In the genomic region with DNA sequence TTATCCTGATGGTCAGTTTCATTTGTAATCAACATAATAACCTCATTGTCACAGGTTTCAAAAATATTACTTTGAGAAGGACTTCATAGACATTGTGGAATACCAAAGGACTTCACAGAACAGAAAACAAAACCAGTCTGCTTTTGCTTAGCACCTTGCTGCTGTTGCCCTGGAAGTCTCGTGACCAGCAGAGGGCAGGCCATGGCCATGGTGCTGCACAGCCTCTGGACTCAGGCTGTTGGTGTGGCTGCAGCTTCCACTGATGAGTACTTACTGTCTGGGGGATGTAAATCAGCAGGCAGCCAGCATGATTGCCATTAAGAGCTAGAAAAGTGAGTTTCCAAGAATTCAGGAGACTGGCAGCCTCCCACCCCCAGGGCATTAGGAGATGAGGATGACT, we compare ENCODE assay signal across 9 mouse cellular contexts. TPM values are rescaled to one million over a fixed set of nuclear protein-coding genes. Genes with fewer than 3 reads are reported as not detected.
DNase-seq lines count a peak whose midpoint lies in the region; ATAC-seq and TF ChIP-seq lines count a peak whose summit lies in the region.
"Had no signal": no experiment of that assay in that cellular context is flagged by ENCODE, and none has a peak within 500 bp of the region (broad histone marks: within the 10 kb centered on the region; RNA-seq: fewer than 3 reads in every experiment).

No protein-coding gene starts in this region.

- peaks cover 3% of the 10 kb centered on the region; the same call in 1 of the 2 replicates for H3K4me1 ChIP-seq in heart, embryonic 11.5 days (ENCODE audit: control insufficient read depth, insufficient read depth, low read length)
- peaks cover 22% of the 10 kb centered on the region for H3K4me1 ChIP-seq in G1E (ENCODE audit: insufficient read depth, low read depth, low read length)
- H3K4me1 ChIP-seq in heart, postnatal 0 days (ENCODE audit: control insufficient read depth, insufficient read depth), result no peaks in the 10 kb centered on the region

- 59% methylated on average over 1 of the region's 1 CpGs for WGBS in heart, embryonic 11.5 days (ENCODE audit: insufficient replicate concordance)
- 50% methylated on average over 1 of the region's 1 CpGs for WGBS in heart, postnatal 0 days

- no peaks in the 10 kb centered on the region for H3K9me3 ChIP-seq in heart, embryonic 11.5 days (replicated peaks; ENCODE audit: control insufficient read depth, low read length)
- H3K9me3 ChIP-seq in G1E (replicated peaks), result no peaks in the 10 kb centered on the region
- H3K9me3 ChIP-seq in heart, postnatal 0 days (replicated peaks; ENCODE audit: control insufficient read depth, low read length), result no peaks in the 10 kb centered on the region
- H3K9me3 ChIP-seq: heart, embryonic 13.5 days had no signal

- ATAC-seq in heart, embryonic 11.5 days (replicated peaks; ENCODE audit: insufficient number of reproducible peaks, low FRiP score, low TSS enrichment), result no peak
- no peak for ATAC-seq in G1E (ENCODE audit: extremely low read depth, insufficient number of reproducible peaks, low FRiP score, poor library complexity, severe bottlenecking)
- ATAC-seq in heart, postnatal 0 days (ENCODE audit: insufficient read depth, low read depth), result 0 out of 2 replicates have a peak, but pooled peaks have one; percentile 50

- TF ChIP-seq EP300 in heart, postnatal 0 days (IDR thresholded peaks at IDR 0.05; ENCODE audit: low read depth), result no peak

- no peaks in the 10 kb centered on the region for H3K36me3 ChIP-seq in heart, embryonic 11.5 days (ENCODE audit: control insufficient read depth, insufficient read depth, low read length)
- peaks cover 28% of the 10 kb centered on the region for H3K36me3 ChIP-seq in G1E (replicated peaks)
- H3K36me3 ChIP-seq in heart, postnatal 0 days (replicated peaks; ENCODE audit: control insufficient read depth, insufficient read depth, low read length), result no peaks in the 10 kb centered on the region
- H3K36me3 ChIP-seq: heart, embryonic 13.5 days had no signal

- H3K27me3 ChIP-seq in heart, embryonic 11.5 days (ENCODE audit: control insufficient read depth, insufficient read depth, low read length), result no peaks in the 10 kb centered on the region
- peaks cover 23% of the 10 kb centered on the region for H3K27me3 ChIP-seq in G1E (ENCODE audit: insufficient read depth, low read length)
- H3K27me3 ChIP-seq in heart, postnatal 0 days (ENCODE audit: control insufficient read depth, insufficient read depth, low read length), result no peaks in the 10 kb centered on the region
- H3K27me3 ChIP-seq: heart, embryonic 13.5 days had no signal

- H3K4me2 ChIP-seq in heart, embryonic 11.5 days, result no peak overlapping the region
- no peak overlapping the region for H3K4me2 ChIP-seq in heart, postnatal 0 days (ENCODE audit: low read depth, low read length)
- H3K4me2 ChIP-seq: heart, embryonic 13.5 days had no signal

- peak; percentile 51 for TF ChIP-seq CTCF in G1E (IDR thresholded peaks at IDR 0.05; ENCODE audit: low read depth, low read length)
- peak; percentile 91 for TF ChIP-seq CTCF in heart, postnatal 0 days (IDR thresholded peaks at IDR 0.05; ENCODE audit: low read depth)

- no peak overlapping the region for H3K27ac ChIP-seq in heart, embryonic 11.5 days (ENCODE audit: low read depth, low read length)
- no peak overlapping the region for H3K27ac ChIP-seq in heart, postnatal 0 days (ENCODE audit: low read depth)
- H3K27ac ChIP-seq: heart, embryonic 13.5 days had no signal

- no peak overlapping the region for H3K9ac ChIP-seq in heart, embryonic 11.5 days (ENCODE audit: low read depth, low read length)
- H3K9ac ChIP-seq in heart, postnatal 0 days (replicated peaks; ENCODE audit: low read depth, low read length), result no peak overlapping the region
- H3K9ac ChIP-seq: heart, embryonic 13.5 days had no signal

- intact Hi-C loops in left cerebral cortex, postnatal 4 days (cut with DNase I), result loop anchor here (5.0 kb wide), 1 partner anchor 82 kb away; no protein-coding TSS in a partner anchor

- no peak overlapping the region for H3K4me3 ChIP-seq in heart, embryonic 11.5 days (ENCODE audit: low read depth, low read length)
- no peak overlapping the region for H3K4me3 ChIP-seq in G1E (ENCODE audit: low read depth, low read length)
- no peak overlapping the region for H3K4me3 ChIP-seq in heart, postnatal 0 days (ENCODE audit: low read depth, low read length)
- H3K4me3 ChIP-seq: heart, embryonic 13.5 days had no signal

- peak; percentile 92 for DNase-seq in heart, adult 11 months
- peak; percentile 45 for DNase-seq in G1E (ENCODE audit: low spot score)
- DNase-seq in cerebellum, adult 9-11 months, result peak; percentile 76
- DNase-seq in heart, postnatal 0 days (ENCODE audit: low spot score), result no peak
- peak; percentile 64 for DNase-seq in left cerebral cortex, postnatal 4 days
- peak; percentile 73 for DNase-seq in ovary, postnatal 36 days (ENCODE audit: low spot score)
- DNase-seq in thymus, postnatal 36 days, result peak; percentile 65 to 69

RNA-seq across cellular contexts. Expression of gene Fbxw11, which starts 16.8 kb away (rescaled TPM):
- polyA plus RNA-seq in heart, embryonic 11.5 days (2014; fragmentation: Nextera tagmentation; extraction: Ambion mirVana), result 51.0 and 74.8 TPM in 2 replicates
- total RNA-seq in G1E (2014; fragmentation: Nextera tagmentation) (32.6 and 39.8 TPM in 2 replicates), G1E (2017) (51.4 and 53.7 TPM in 2 replicates)
- 16.9 and 24.0 TPM in 2 replicates for polyA plus RNA-seq in G1E (2012)
- 58.3 and 80.4 TPM in 2 replicates for total RNA-seq in heart, postnatal 0 days (2014; rRNA removed; ENCODE audit: low replicate concordance)
- polyA plus RNA-seq in heart, postnatal 0 days (2015; fragmentation: Nextera tagmentation; extraction: Ambion mirVana), result 40.5 and 45.9 TPM in 2 replicates
- 100 to 1,000 TPM; 124 to 127 TPM for total RNA-seq in left cerebral cortex, postnatal 4 days (2021)
